18 mouse cellular contexts compared by ENCODE assay signal in the genomic region with DNA sequence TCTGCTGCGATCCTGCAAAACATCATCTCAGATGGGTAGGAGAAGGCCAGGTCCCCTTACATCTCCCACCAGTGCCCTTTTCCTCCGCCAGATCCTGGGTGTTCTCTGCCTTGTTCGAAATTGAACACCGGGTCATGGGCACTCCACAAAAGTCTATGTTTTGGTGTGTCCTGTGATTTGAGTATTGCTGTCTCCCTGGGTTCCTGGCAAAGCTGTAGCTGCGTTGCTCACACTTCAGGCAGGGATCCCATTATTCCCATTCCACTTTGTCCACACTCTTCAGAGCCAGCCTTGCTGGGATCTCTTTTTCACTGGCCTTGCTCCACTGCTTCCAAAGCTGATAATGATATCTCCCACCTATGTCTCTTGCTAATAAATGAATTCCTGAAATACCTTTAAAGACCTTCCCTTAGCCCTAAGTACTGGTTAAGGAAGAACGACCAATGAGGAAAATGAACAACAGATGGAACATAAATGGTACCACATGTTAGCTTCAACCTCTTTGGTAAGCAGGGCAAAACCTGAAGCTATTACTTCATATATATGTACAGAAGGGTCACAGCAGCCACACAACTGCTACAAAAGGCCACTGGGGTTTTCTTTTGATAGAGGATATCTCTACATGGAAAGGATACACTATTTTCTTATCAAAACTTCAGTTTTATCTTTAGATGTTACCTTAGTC. TPM values are rescaled to one million over a fixed set of nuclear protein-coding genes. Genes with fewer than 3 reads are reported as not detected.
A peak's percentile ranks its signal among the peaks of the same experiment; 100 is the strongest.
DNase-seq lines count a peak whose midpoint lies in the region; ATAC-seq and TF ChIP-seq lines count a peak whose summit lies in the region.
"Had no signal": no experiment of that assay in that cellular context is flagged by ENCODE, and none has a peak within 500 bp of the region (broad histone marks: within the 10 kb centered on the region; RNA-seq: fewer than 3 reads in every experiment).

No protein-coding gene starts in this region.

- TF ChIP-seq POLR2A in heart, adult 2 months (IDR thresholded peaks at IDR 0.05; ENCODE audit: insufficient read depth, low read depth, low read length), result no peak

- ATAC-seq in midbrain, embryonic 11.5 days (ENCODE audit: low FRiP score), result no peak
- no peak for ATAC-seq in midbrain, embryonic 15.5 days (replicated peaks)
- ATAC-seq in embryonic facial prominence, embryonic 11.5 days (replicated peaks; ENCODE audit: insufficient number of reproducible peaks, low FRiP score, low TSS enrichment, low read depth), result peak; percentile 66
- peak; percentile 79; the same call in 1 of the 2 replicates for ATAC-seq in limb, embryonic 11.5 days (ENCODE audit: insufficient number of reproducible peaks, low FRiP score, low TSS enrichment, low read depth)
- ATAC-seq: forebrain, embryonic 14.5 days; inflammation-experienced regulatory T-cells, adult 6 months had no signal

- H3K27me3 ChIP-seq in midbrain, embryonic 11.5 days (ENCODE audit: control insufficient read depth, insufficient read depth, low read length), result no peaks in the 10 kb centered on the region
- H3K27me3 ChIP-seq in midbrain, embryonic 15.5 days (replicated peaks), result no peaks in the 10 kb centered on the region
- H3K27me3 ChIP-seq in embryonic facial prominence, embryonic 11.5 days (ENCODE audit: control insufficient read depth, insufficient read depth, low read length), result no peaks in the 10 kb centered on the region
- H3K27me3 ChIP-seq in limb, embryonic 11.5 days (ENCODE audit: control insufficient read depth, insufficient read depth, low read length), result no peaks in the 10 kb centered on the region
- H3K27me3 ChIP-seq in heart, adult 2 months (ENCODE audit: control insufficient read depth, insufficient read depth, low read length), result no peaks in the 10 kb centered on the region
- H3K27me3 ChIP-seq: embryonic facial prominence, embryonic 15.5 days; neural tube, embryonic 13.5 days had no signal

- no peaks in the 10 kb centered on the region for H3K9me3 ChIP-seq in midbrain, embryonic 11.5 days (ENCODE audit: control insufficient read depth, low read length)
- no peaks in the 10 kb centered on the region for H3K9me3 ChIP-seq in midbrain, embryonic 15.5 days
- H3K9me3 ChIP-seq in embryonic facial prominence, embryonic 11.5 days (replicated peaks; ENCODE audit: control insufficient read depth, low read length), result no peaks in the 10 kb centered on the region
- H3K9me3 ChIP-seq in limb, embryonic 11.5 days (ENCODE audit: control insufficient read depth, low read length), result no peaks in the 10 kb centered on the region
- H3K9me3 ChIP-seq: embryonic facial prominence, embryonic 15.5 days; neural tube, embryonic 13.5 days had no signal

- no peaks in the 10 kb centered on the region for H3K36me3 ChIP-seq in midbrain, embryonic 11.5 days (ENCODE audit: control insufficient read depth, insufficient read depth, low read length)
- no peaks in the 10 kb centered on the region for H3K36me3 ChIP-seq in midbrain, embryonic 15.5 days (replicated peaks)
- no peaks in the 10 kb centered on the region for H3K36me3 ChIP-seq in embryonic facial prominence, embryonic 11.5 days (replicated peaks; ENCODE audit: control insufficient read depth, insufficient read depth, low read depth, low read length)
- no peaks in the 10 kb centered on the region for H3K36me3 ChIP-seq in limb, embryonic 11.5 days (ENCODE audit: control insufficient read depth, insufficient read depth, low read length)
- no peaks in the 10 kb centered on the region for H3K36me3 ChIP-seq in heart, adult 2 months (ENCODE audit: control insufficient read depth, insufficient read depth, low read length)
- H3K36me3 ChIP-seq: embryonic facial prominence, embryonic 15.5 days; neural tube, embryonic 13.5 days had no signal

- intact Hi-C loops in heart, adult 2 months (cut with DNase I), result no loop called here

- no peak overlapping the region for H3K27ac ChIP-seq in midbrain, embryonic 11.5 days (ENCODE audit: low read depth, low read length)
- H3K27ac ChIP-seq in midbrain, embryonic 15.5 days, result no peak overlapping the region
- H3K27ac ChIP-seq in embryonic facial prominence, embryonic 11.5 days (replicated peaks; ENCODE audit: low read depth, low read length), result peak overlapping the region; percentile 80
- H3K27ac ChIP-seq in limb, embryonic 11.5 days (replicated peaks; ENCODE audit: low read depth, low read length), result peak overlapping the region; percentile 72
- H3K27ac ChIP-seq in heart, adult 2 months, result no peak overlapping the region
- H3K27ac ChIP-seq: embryonic facial prominence, embryonic 15.5 days; liver, embryonic 14.5 days; neural tube, embryonic 13.5 days had no signal

- H3K4me3 ChIP-seq in midbrain, embryonic 11.5 days (ENCODE audit: low read depth, low read length), result no peak overlapping the region
- H3K4me3 ChIP-seq in midbrain, embryonic 15.5 days, result no peak overlapping the region
- no peak overlapping the region for H3K4me3 ChIP-seq in embryonic facial prominence, embryonic 11.5 days (ENCODE audit: low read depth, low read length)
- no peak overlapping the region for H3K4me3 ChIP-seq in limb, embryonic 11.5 days (ENCODE audit: low read depth, low read length)
- H3K4me3 ChIP-seq in heart, adult 2 months, result no peak overlapping the region
- H3K4me3 ChIP-seq: embryonic facial prominence, embryonic 15.5 days; neural tube, embryonic 13.5 days had no signal

- peak; percentile 86 for DNase-seq in midbrain, embryonic 11.5 days (ENCODE audit: low spot score, missing footprints)
- DNase-seq in embryonic facial prominence, embryonic 11.5 days (ENCODE audit: low spot score), result peak; percentile 94
- peak; percentile 57 for DNase-seq in limb, embryonic 11.5 days (ENCODE audit: low spot score)
- no peak for DNase-seq in heart, adult 2 months
- DNase-seq in right cerebral cortex, adult 18-20 months, result no peak
- no peak for DNase-seq in layer of hippocampus, adult 18-20 months (ENCODE audit: low spot score in 2 of 2)
- DNase-seq: cerebellum, adult 9-11 months; kidney, adult 8-10 months; kidney, postnatal 25 days; thymus, postnatal 36 days had no signal

- no peak overlapping the region for H3K9ac ChIP-seq in midbrain, embryonic 11.5 days (ENCODE audit: low read length)
- no peak overlapping the region for H3K9ac ChIP-seq in midbrain, embryonic 15.5 days
- H3K9ac ChIP-seq in embryonic facial prominence, embryonic 11.5 days (replicated peaks; ENCODE audit: low read length), result no peak overlapping the region
- H3K9ac ChIP-seq in limb, embryonic 11.5 days (ENCODE audit: low read length), result no peak overlapping the region
- H3K9ac ChIP-seq in heart, adult 2 months (ENCODE audit: low read depth, low read length), result no peak overlapping the region
- H3K9ac ChIP-seq: embryonic facial prominence, embryonic 15.5 days; liver, embryonic 14.5 days; neural tube, embryonic 13.5 days had no signal

- no peak for TF ChIP-seq EP300 in heart, adult 2 months (IDR thresholded peaks at IDR 0.05; ENCODE audit: insufficient read depth, low read depth, low read length)

- no peak for TF ChIP-seq CTCF in heart, adult 2 months (IDR thresholded peaks at IDR 0.05)

- H3K79me2 ChIP-seq in heart, adult 2 months (replicated peaks; ENCODE audit: control insufficient read depth, insufficient read depth, low read length), result no peaks in the 10 kb centered on the region

- 81% methylated on average over 6 of the region's 6 CpGs for WGBS in midbrain, embryonic 11.5 days
- 90% methylated on average over 6 of the region's 6 CpGs for WGBS in midbrain, embryonic 15.5 days
- WGBS in embryonic facial prominence, embryonic 11.5 days, result 27% methylated on average over 6 of the region's 6 CpGs
- WGBS in limb, embryonic 11.5 days, result 25% methylated on average over 6 of the region's 6 CpGs
- WGBS in heart, adult 2 months, result 70% methylated on average over 6 of the region's 6 CpGs

- H3K4me1 ChIP-seq in midbrain, embryonic 11.5 days (ENCODE audit: control insufficient read depth, insufficient read depth, low read length), result peaks cover 3% of the 10 kb centered on the region; the same call in 1 of the 2 replicates
- no peaks in the 10 kb centered on the region for H3K4me1 ChIP-seq in midbrain, embryonic 15.5 days
- H3K4me1 ChIP-seq in embryonic facial prominence, embryonic 11.5 days (ENCODE audit: control insufficient read depth, insufficient read depth, low read length), result no peaks in the 10 kb centered on the region
- H3K4me1 ChIP-seq in limb, embryonic 11.5 days (ENCODE audit: control insufficient read depth, insufficient read depth, low read length), result peaks cover 9% of the 10 kb centered on the region
- H3K4me1 ChIP-seq in heart, adult 2 months (ENCODE audit: control insufficient read depth, insufficient read depth, low read length), result no peaks in the 10 kb centered on the region
- H3K4me1 ChIP-seq: neural tube, embryonic 13.5 days had no signal

- no peak overlapping the region for H3K4me2 ChIP-seq in midbrain, embryonic 11.5 days
- no peak overlapping the region for H3K4me2 ChIP-seq in midbrain, embryonic 15.5 days
- no peak overlapping the region for H3K4me2 ChIP-seq in embryonic facial prominence, embryonic 11.5 days (ENCODE audit: low read depth, low read length)
- no peak overlapping the region; the same call in 1 of the 2 replicates for H3K4me2 ChIP-seq in limb, embryonic 11.5 days (ENCODE audit: low read depth, severe bottlenecking)
- H3K4me2 ChIP-seq: embryonic facial prominence, embryonic 15.5 days; heart, embryonic 11.5 days; neural tube, embryonic 13.5 days had no signal

RNA-seq across cellular contexts. Expression of gene Ptx3, which starts 53.0 kb away (rescaled TPM):
- polyA plus RNA-seq in midbrain, embryonic 11.5 days (2014; fragmentation: Nextera tagmentation; extraction: Ambion mirVana), result 29.1 and 31.5 TPM in 2 replicates
- polyA plus RNA-seq in midbrain, embryonic 15.5 days (2015; fragmentation: Nextera tagmentation; extraction: Ambion mirVana), result 7.7 and 8.2 TPM in 2 replicates
- polyA plus RNA-seq in embryonic facial prominence, embryonic 11.5 days (2014; fragmentation: Nextera tagmentation; extraction: Ambion mirVana), result 29.2 and 31.9 TPM in 2 replicates
- 9.1 and 10.9 TPM in 2 replicates for polyA plus RNA-seq in limb, embryonic 11.5 days (2014; fragmentation: Nextera tagmentation; extraction: Ambion mirVana)
- under 1 TPM; 0.50 to 0.52 TPM for total RNA-seq in heart, adult 2 months (2021)
- 0.45 and 0.97 TPM in 2 replicates for polyA plus RNA-seq in heart, adult 2 months (2012; rRNA removed)
- total RNA-seq in layer of hippocampus, adult 18-20 months (2021), result 1 to 10 TPM in 1 of 2 experiments, under 1 TPM in 1; 0.69 to 1.4 TPM
- total RNA-seq: megakaryocyte progenitor cell, adult 5-6 weeks had no signal
- polyA plus RNA-seq: inflammation-experienced regulatory T-cells, adult 6 months had no signal

Comparison
In these comparisons a context has a peak if more than half of its experiments do, and no peak if none do; other contexts are left out.
1. ATAC-seq: peak in embryonic facial prominence, embryonic 11.5 days (single experiment) and limb, embryonic 11.5 days (single experiment); none in midbrain, embryonic 11.5 days (single experiment) and midbrain, embryonic 15.5 days (single experiment).
2. DNase-seq: peak in midbrain, embryonic 11.5 days (single experiment), embryonic facial prominence, embryonic 11.5 days (single experiment) and limb, embryonic 11.5 days (single experiment); none in heart, adult 2 months (0 of 2), right cerebral cortex, adult 18-20 months (single experiment) and layer of hippocampus, adult 18-20 months (0 of 2).
3. H3K27ac ChIP-seq: peak in embryonic facial prominence, embryonic 11.5 days (single experiment) and limb, embryonic 11.5 days (single experiment); none in midbrain, embryonic 11.5 days (single experiment), midbrain, embryonic 15.5 days (single experiment) and heart, adult 2 months (single experiment).